Mouse (Mus musculus) gastrocnemius, adult 8-10 months (tissue): ENCODE measurements around the gene Frat2. TPM values are rescaled to one million over a fixed set of nuclear protein-coding genes. Genes with fewer than 3 reads are reported as not detected.
"Not testable (repeated sequence)": the region's sequence is repeated elsewhere in the genome, so short reads cannot be mapped to it uniquely, and the experiment has no call there.

Experiments
- DNase-seq, 2 experiments: peaks; one replicate each; pipeline ENCODE4 v3.0.0; 2022; ENCODE audit warnings: low spot score in 2 of 2
- total RNA-seq, 4 experiments: library from RNA; stranded (reverse); gene quantifications; 2 replicates each; pipeline ENCODE4 v1.2.4; 2022

The Frat2 gene
- 10 to 100 TPM in 3 of 4 experiments, 1 to 10 TPM in 1; 4.5 to 15.5 (median 12.5) TPM for total RNA-seq

DNA sequence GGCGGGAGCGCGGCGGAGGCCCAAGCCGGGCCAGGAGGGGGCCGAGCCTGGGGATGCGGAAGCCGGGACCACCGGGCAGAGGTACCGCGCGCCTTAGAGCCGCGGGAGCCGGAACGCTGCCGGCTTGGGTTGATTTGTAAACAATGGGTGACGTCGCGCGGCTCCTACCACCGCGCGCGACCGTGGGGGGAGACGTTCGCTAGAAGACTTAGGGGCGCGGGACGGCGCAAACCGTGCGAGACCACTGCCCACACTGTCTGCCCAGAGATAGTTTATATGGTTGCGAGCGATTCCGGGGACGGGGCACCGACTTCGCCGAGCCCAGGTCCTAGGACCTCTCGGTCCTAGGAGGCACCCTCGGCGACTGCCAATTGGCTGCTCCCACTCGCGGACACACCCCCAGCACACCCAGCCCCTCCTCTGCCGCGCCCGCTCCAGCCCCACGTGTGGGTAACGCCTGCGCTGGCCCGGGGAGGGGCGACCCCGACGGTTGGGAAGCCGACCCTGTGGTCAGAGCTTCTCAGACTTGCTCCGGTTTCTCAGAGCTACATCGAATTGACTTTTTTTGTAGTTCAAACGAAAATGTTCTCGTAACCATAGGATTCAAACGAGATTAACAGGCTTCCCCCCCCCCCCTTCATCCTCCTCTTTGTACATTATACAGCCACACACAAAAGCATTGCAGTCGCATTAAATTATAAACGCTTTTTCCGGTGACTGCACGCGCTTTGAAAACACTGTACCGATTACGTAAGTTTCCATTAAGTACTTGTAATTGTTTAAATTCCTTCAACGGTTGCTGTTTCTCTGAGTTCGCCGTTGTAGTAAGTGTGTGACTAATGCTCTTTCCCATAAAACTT lies at the start of gene Frat2:
Gene Frat2, minus strand, starts transcription at position 141 of the 860 bp plus-strand sequence.
- peak; percentile 78 to 83 for DNase-seq

DNA sequence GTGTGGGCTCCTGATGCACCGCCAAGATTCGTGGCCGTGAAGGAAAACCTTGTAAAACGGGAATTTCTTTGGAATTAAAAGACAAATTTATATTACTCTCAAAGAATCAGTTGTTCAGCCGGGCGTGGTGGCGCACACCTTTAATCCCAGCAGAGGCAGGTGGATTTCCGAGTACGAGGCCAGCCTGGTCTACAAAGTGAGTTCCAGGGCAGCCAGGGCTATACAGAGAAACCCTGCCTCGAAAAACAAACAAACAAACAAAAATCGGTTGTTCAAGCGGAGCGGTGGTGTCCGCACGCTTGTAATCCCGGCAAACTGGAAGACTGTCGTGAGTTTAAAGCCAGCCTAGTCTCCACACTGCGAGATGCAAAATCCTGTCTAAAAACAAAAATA lies 48.4 kb upstream of the Frat2 start:
- DNase-seq = no peak

DNA sequence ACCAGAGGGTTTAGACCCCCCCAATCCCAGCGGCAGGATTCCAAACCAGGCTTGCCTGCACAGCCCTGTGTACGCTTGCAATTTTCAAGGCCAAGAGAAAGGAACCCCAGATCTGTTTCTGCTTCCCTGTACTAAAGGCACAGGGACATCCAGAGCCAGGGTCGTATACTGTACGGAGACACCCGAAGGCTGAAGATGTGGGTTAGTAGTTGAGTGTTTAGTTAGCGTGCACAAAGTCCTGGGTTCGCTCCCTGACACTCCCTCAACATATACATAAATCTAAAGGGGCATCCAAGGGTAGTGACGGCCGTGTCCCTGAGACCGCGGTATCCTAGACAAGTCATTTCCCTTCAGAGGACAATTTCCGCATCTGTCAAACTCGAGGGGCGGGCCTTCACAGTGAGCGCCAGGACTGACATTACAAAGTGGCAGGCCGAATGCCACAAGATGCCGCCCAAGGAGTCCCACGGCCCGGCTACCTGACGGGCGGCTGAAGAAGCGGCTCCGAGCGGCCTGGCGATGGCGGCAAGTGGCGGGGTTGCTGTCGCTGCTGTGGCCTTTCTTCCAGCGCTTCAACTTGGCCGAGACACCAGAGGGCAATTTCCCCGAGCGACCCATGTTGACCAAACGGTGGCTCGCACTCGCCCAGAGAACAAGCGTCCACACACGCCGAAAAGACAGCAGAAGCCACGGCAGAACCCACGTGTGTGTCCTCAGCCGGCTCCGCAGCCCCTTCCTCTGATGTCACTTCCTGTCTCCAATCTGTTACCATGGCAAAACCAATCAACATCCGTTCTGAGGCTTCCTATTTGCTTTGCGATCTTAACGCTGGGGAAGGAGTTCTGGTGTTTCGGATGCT lies 47.8 kb upstream of the Frat2 start, which contains the start of gene Rrp12:
Gene Rrp12, minus strand, starts transcription at position 714 of the 859 bp plus-strand sequence.
- peak; percentile 57 to 62 for DNase-seq

DNA sequence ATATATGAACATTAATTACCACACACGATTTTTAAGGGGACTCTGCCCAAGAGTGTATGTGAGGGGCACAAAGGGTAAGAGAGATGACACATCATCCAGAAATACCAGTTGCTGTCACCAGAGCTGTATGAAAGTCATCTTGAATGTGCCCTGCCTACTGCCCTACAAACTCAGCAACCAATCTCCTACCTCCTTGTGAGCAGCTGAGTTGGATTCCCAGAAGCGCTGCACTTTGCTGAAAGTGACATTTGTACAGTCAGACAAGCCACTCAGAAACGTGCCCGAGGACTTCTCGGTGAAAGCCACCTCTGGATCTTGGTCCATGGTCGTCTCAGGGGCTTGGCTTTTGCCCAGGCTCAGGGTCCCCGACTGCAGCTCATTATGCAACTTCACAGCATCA lies 47.0 kb upstream of the Frat2 start:
- no peak for DNase-seq

DNA sequence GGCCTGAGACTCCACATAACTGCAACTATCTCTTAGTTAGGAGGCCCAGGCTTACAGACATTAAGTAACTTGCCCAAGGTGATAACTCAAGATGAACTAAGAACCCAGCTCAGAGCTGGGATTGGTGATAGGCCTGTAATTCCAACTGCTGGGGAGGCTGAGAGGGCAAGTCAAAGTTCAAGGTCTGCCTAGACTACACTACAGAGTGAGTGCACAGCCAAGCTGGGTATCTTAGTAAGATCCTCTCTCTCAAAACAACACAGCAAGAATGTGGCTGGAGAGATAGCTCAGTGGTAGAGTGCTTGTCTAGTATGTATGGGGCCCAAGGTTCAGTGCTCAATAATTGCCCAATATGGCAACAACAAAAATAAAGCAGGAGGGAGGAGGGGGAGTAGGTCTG lies 40.3 kb upstream of the Frat2 start:
- no peak for DNase-seq

DNA sequence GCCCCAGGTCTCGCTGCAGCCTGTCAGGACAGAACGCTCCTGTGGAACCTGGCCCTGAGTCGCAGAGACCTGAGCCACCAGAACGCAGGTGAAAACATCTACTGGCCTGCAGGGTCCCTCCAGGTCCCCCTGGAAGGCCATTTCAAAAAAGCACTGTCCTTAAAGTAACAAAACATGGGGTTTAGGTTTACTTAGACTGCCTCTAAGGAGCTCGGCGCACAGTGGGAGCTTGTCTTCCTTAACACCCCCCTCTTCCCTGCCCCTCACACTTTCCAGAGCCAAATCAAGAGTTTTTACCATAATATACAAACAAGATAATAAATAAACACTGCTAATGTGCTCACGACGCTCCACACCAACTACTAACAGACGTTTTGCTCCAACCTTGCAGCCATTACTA lies 36.0 kb upstream of the Frat2 start:
- no peak for DNase-seq

DNA sequence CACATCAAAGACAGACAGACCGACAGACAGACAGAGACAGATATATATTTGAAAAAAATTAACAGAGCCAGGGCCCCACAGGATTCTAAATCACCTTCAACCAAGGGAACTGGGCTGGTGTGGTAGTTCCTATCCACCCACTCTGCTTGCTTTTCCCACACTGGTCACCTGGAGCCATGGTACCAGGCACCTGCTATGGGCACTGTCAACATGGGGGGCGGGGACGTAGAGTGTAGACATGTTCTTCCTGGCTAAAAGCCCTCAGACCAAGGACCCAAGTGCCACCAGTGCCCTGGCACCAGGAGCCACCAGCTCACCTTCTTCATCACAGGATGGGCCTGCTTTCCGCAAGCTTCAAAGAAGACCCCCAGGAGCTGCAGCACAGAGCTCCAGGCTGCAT lies 33.9 kb upstream of the Frat2 start:
- no peak for DNase-seq

DNA sequence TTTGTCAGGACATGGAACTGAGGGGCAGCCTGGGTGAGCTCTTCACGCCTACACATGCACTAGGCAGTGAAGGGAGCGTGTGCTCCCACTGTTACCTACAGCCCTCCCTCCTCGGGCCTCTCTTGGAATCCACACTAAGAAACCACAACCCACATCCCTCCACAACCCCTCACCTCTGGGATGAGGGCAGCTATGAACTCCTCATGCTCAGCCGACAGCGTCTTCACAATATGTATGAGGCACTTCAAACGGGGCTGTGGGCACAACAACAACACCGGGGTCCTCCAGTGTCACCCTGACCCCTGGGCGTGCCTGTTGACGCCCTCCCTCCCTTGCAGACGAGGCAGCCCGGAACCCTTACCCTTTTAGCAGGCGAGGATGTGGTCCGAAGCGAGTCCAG lies 26.4 kb upstream of the Frat2 start:
- no peak for DNase-seq

DNA sequence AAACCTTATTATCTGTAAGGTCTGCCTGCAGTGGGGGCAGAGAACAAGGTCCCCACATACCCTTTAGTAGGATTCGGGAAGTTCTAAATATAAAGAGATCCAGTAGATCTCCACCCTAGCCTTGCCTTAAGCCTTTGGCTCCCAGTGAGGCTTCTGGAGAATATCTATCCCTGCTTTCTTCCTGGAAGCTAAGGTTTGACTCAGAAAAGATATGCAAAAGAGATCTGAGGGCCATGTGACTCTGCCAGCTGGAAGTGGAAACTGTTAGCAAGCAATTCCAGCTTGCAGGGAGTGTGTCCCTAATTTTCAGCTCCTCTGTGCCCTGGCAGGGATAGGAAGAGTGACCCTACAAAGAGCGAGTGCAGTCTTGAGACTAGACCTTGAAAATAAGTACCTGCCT lies 24.4 kb upstream of the Frat2 start:
- DNase-seq = no peak

DNA sequence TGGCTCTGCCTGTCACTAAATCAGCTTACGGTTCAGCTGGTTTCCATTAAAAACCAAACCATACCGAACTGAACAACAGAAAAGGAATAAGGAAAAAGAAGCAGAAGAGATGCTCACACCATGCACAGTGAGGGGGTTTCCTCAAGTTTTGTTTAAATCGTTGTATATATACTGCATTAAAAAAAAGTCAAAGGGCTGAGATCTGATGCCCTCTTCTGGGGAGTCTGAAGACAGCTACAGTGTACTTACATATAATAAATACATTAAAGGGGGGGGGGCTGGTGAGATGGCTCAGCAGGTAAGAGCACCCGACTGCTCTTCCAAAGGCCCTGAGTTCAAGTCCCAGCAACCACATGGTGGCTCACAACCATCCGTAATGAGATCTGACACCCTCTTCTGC lies 22.0 kb upstream of the Frat2 start:
- DNase-seq = not testable (repeated sequence)

DNA sequence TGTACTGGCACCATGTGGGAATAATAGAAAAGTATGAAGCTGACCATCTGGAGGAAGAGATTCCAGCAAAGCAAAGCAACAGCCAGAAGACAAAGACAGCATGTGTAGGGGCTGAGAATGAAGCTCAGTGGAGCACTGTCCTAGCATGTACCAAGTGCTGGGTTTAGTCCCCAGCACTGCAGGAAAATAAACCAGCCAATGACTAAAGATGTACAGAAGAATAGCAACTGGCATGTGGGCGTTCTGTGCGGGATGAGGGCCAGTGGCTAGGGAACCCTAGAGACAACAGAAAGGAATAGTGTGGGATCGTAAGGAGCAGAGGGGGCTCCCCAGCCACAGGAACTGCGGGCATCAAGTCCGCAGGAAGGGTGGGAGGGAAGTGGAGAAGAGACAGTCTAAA lies 21.4 kb upstream of the Frat2 start:
- no peak for DNase-seq

DNA sequence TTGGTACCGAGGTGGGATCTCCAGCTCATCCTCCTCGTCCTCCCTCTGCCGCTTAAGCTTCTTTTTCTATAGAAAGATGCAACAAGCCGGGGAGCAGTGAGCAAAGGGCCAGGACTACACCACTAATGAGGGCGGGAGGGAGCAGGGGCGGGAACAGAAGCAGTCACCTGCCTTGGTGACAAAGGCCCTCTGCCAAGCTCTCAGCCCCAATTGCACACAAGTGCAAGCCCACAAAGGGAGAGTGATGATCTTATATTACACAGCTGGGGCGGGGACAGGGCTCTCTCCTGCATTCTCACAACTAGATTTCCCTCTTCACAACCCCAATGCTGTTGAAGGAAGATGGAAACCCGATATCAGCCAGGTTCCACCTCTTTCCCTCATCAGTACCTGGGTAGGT lies 18.8 kb upstream of the Frat2 start:
- DNase-seq = no peak

DNA sequence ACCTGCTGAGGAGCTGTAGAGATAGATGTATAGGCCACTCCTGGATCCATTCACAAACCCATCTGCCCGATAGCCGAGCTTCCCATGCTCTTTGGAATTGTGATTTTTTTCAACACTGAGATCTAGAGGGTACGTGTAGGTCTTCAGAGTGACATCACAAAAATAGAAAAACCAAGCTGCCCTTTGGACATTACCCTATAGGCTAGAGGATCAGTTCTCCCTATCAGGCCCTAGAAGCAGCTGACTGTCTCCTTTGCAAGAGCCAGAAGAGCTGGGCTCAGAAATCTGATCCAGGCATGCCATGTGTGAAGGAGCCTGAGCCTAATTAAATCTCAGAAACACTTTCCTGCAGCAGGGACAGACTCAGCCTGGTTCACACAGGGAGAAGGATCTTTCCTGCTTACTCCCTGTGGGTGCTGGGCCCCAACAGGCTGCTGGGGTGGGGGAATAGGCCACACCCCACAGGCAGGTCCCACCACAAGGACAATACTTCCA lies 9.9 kb upstream of the Frat2 start:
- peak in 1 of 2 experiments; percentile 7 for DNase-seq

DNA sequence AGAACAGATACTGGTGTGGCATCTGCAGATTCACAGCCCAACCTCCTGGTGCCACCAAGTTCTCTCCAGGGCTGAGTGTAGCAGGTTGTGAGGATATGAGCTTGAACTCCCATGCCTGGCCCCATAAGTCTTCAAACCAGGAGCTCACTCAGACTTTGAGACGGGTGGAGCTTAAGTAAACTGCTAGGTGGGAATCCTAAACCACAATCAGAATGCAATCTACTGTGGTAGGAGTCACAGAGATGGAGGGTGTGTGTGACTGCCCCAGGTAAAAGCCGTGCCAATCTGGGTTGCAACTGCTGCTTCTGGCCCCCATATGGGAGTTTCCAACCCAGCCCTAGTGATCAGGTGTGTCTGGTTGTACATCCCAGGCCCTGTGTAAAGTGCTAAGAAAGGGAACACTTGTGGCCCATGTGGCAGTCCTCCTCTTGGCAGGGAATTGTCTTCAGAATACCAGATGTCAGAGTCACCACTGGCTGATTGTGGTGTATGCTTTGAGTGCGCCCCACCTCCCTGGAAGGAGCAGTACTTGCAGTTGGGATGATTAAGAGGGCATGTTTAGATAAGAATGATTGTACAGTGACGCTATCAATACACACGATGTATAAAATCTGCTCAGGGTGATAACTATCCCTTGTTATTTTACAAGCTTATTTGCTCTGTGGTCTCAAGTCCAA lies 9.3 kb upstream of the Frat2 start:
- DNase-seq = no peak

DNA sequence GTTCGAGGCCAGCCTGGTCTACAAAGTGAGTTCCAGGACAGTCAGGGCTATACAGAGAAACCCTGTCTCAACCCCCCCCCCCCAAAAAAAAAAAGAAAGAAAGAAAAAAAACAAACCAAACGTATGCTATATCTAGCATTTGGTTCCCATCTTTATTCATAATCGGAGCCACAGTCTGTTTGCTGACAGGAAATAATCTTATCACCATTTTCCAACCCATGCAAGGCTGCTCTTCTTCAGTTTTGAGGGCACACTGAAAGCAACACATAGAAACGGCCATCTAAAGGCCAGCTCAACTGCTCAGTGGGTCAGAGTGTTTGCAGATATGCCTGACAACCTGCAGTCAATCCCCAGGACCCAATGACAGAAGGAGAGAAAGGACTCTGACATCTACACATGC lies 4.5 kb upstream of the Frat2 start:
- DNase-seq = no peak

DNA sequence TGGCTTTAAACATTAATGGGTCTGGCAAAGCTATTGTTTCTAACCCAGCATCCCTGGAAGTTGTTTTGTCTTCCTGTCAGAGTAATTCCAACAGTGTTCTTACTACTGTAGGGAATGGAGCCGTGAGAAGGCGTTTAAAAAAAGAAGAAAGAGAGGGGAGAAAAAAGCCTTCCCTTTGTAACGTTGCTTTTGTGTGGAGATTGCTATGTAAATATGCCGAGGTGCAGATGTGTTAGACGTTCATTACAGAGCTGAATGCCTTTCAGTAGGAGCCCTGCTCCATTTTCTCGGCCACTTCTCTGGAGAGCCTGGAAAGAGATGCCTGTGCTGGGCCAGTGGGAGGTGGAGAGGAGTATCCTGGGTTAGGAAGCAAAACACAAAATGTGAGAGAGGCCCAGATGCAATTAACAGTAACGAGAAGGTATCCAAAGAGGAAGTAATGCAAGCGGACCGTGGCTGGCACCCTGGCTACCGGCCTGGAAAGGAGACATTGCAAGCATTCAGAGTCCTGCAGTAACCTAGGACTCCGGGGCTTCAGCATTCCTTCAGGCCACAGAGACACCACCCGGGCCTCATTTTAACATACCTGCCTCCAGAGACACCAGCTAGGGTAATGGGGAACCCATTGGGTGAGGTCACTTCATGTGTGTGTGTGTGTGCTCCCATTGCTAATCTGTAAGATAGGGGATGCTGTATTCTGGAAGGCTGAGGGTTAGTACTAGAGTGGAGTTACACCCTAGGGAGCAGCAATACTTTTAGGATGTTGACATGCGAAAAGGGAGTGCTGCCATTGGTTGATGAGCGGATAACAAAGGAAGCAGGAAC lies 3.0 kb upstream of the Frat2 start:
- DNase-seq = no peak

DNA sequence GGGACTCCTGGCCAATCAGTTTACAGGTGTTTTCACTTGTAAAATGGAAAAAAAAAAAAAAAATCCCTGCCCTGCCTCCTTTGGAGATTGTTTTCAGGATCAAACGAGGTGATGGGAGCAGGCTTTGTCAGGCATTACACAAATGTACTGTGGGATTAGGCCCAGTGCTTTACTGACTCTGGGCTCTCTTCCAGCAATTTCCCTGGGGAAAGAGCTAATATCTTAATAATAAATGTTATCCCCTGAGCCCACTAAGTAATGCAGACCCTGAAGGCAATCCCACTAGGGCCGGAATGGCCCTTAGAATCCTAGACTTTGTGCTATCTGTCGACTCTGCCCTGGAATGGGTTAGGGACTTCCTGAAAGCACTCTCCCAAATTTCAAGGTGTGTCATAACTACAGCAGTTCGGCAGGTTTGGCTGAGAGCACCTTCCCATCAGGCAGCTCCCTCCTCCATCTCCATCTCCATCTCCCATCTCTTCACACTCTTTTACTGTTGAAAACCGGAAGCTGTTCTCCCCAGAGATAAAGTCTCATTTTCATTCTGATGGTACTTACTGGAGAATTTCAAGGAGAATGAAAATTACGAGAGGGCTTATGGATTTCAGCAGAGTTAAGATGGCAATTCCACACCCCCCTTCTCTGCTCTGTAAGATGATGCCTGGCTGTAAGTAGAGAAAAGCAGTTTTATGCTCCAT lies 2.2 kb upstream of the Frat2 start:
- DNase-seq = no peak

DNA sequence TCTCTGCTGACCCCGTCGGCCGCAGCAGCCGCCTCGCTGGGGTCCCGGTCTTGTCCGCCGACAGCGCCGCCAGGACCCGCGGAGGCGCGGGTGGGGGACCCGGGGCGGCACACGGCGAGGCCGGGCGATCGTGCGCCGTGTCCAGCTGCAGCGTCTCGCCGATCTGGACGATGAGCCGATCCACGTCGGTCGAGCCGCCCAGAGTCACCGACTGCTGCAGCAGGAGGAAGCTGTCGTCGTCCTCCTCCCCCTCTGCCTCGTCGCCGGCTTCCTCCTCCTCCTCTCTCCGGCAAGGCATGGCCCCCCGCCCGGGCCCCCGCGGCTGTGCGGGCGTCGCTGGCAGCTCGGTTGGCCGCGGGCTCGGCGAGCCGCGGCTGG lies 329 bp downstream of the Frat2 start:
- not testable (repeated sequence) for DNase-seq

DNA sequence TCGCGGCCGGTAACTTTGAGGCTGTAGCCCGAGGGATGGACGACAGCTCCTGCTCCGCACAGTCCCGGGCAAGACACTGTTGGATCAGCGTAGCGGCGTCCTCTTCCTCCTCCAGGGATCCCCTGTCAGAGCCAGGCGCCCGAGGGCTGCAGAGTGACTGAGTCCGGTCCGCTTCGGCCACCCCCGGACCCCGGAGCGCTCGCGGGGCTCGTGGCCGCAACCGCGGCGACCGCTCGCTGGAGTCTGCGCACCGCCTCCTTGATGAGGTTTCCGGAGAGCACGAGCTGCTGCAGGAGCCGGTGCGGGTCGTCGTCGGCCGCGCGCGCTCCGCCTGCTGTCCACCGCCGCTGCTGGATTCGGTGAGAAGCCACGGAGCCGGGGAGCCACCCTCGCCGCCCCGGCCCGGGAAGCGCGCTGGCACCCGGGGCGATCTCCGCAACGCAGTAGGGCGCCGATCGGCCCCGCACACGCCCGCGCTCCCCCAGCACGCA lies 796 bp downstream of the Frat2 start:
- peak; percentile 19 to 31 for DNase-seq
